Mouse (Mus musculus) cerebellum, adult 18-20 months (tissue): ENCODE measurements around the gene Sf3a2.
A peak's percentile ranks its signal among the peaks of the same experiment; 100 is the strongest.
"Not testable (repeated sequence)": the region's sequence is repeated elsewhere in the genome, so short reads cannot be mapped to it uniquely, and the experiment has no call there.

Experiments
- DNase-seq, 2 experiments: peaks; one replicate each; pipeline ENCODE4 v3.0.0; 2021

Sf3a2 gene

GRCm38 (mm10) chr10:80826151-80827062 lies 28.4 kb downstream of the Sf3a2 start, which contains the start of gene Oaz1:
Oaz1 (plus strand) TSS chr10:80826656.
- peak; percentile 99 to 100 for DNase-seq

GRCm38 (mm10) chr10:80827063-80827869 lies 29.3 kb downstream of the Sf3a2 start:
- peak in 1 of 2 experiments; percentile 26 for DNase-seq

GRCm38 (mm10) chr10:80827870-80828420 lies 29.9 kb downstream of the Sf3a2 start:
- peak; percentile 27 to 33 for DNase-seq

GRCm38 (mm10) chr10:80828587-80828986 lies 30.6 kb downstream of the Sf3a2 start:
- DNase-seq, result not testable (repeated sequence)

GRCm38 (mm10) chr10:80829359-80830278 lies 31.6 kb downstream of the Sf3a2 start:
- peak in 1 of 2 experiments; percentile 28 for DNase-seq

GRCm38 (mm10) chr10:80831136-80831535 lies 33.1 kb downstream of the Sf3a2 start:
- no peak for DNase-seq

GRCm38 (mm10) chr10:80832818-80833217 lies 34.8 kb downstream of the Sf3a2 start:
- no peak for DNase-seq

GRCm38 (mm10) chr10:80835617-80836016 lies 37.6 kb downstream of the Sf3a2 start:
- peak in 1 of 2 experiments; percentile 39 for DNase-seq

GRCm38 (mm10) chr10:80836949-80837379 lies 39.0 kb downstream of the Sf3a2 start:
- DNase-seq, result peak; percentile 54 to 60

GRCm38 (mm10) chr10:80837827-80838226 lies 39.8 kb downstream of the Sf3a2 start:
- peak; percentile 69 to 79 for DNase-seq

GRCm38 (mm10) chr10:80838346-80838912 lies 40.4 kb downstream of the Sf3a2 start:
- peak; percentile 41 to 45 for DNase-seq

GRCm38 (mm10) chr10:80839848-80840247 lies 41.9 kb downstream of the Sf3a2 start:
- DNase-seq, result peak in 1 of 2 experiments; percentile 25

- peak in 1 of 2 experiments; percentile 36 for DNase-seq
Measured at GRCm38 (mm10) chr10:80841685-80842084, 43.7 kb downstream of the Sf3a2 start.

GRCm38 (mm10) chr10:80842334-80842733 lies 44.3 kb downstream of the Sf3a2 start:
- DNase-seq, result peak in 1 of 2 experiments; percentile 43

- DNase-seq, result no peak
Measured at GRCm38 (mm10) chr10:80843087-80843930, 45.3 kb downstream of the Sf3a2 start.

- peak; percentile 73 to 89 for DNase-seq
Measured at GRCm38 (mm10) chr10:80843931-80844547, 46.0 kb downstream of the Sf3a2 start, which contains the start of gene Lingo3. Lingo3 (minus strand) TSS chr10:80844039.

- DNase-seq, result peak in 1 of 2 experiments; percentile 45
Measured at GRCm38 (mm10) chr10:80845055-80845693, 47.2 kb downstream of the Sf3a2 start.

GRCm38 (mm10) chr10:80845732-80846131 lies 47.7 kb downstream of the Sf3a2 start:
- no peak for DNase-seq

GRCm38 (mm10) chr10:80848571-80848970 lies 50.6 kb downstream of the Sf3a2 start:
- DNase-seq, result no peak
